Mouse (Mus musculus): ENCODE data around the gene Spg20. TPM values are rescaled to one million over a fixed set of nuclear protein-coding genes. Genes with fewer than 3 reads are reported as not detected.
A peak's percentile ranks its signal among the peaks of the same experiment; 100 is the strongest.

Gene Spg20
- polyA plus RNA-seq (2014; fragmentation: Nextera tagmentation; extraction: Ambion mirVana) = 47.3 and 50.6 TPM in 2 replicates

DNA sequence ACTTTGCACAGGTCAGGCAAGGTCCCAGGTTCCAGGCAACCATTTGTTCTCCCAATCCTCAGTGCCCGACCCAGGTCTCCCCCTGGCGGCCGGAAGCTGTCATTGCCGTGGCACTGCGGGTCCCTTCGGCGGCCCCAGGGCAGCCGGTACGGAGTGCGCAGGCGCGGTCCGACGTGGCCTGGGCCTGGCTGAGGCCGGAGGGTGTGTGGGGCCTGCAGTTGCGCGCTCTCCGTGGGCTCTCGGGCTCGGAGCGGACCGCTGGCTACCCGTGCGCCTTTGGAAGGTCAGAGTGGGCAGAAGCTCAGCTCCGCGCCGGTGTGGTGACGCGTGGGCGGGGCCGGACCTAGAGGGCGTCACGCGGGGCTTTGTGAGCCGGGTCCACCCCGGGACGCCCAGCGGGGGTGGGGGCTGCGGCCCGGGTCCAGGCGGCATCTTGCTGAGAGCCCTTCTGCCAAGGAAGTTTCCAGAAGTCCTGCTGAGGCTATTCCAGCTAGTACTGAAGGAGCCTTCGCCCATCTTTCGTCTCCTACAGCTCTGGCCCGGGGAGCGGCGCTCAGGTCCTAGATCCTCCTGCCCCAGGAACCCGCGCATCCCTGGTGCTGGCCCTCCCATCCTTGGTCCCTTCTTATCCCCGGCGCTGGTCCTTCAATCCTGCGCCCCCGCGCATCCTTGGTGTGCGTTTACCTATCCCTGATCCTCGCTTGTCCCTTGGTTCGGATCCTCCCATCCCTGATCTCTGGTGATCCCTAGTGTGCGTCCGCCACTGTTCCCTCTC, at the start of gene Spg20:
Gene Spg20 (plus strand): TSS at position 174 of the 775 bp plus-strand sequence.
- peak; percentile 84 for ATAC-seq (replicated peaks; ENCODE audit: insufficient number of reproducible peaks, low FRiP score, low TSS enrichment)
- Histone ChIP-seq H3K4me3 (ENCODE audit: low read depth, low read length) (peak within 1 kb of the TSS; percentile 82), H3K27me3 (ENCODE audit: control insufficient read depth, insufficient read depth, low read length) (no peaks in the 10 kb centered on the region), H3K9ac (ENCODE audit: low read depth, low read length) (peak within 1 kb of the TSS; percentile 97), H3K4me2 (peak within 1 kb of the TSS; percentile 70), H3K4me1 (ENCODE audit: control insufficient read depth, insufficient read depth, low read length) (peaks cover 14% of the 10 kb centered on the region), H3K27ac (ENCODE audit: low read depth, low read length) (peak within 1 kb of the TSS; percentile 86), H3K9me3 (replicated peaks; ENCODE audit: control insufficient read depth, low read length) (no peaks in the 10 kb centered on the region), H3K36me3 (ENCODE audit: control insufficient read depth, insufficient read depth, low read length) (peaks cover under 1% of the 10 kb centered on the region)
- WGBS (ENCODE audit: insufficient replicate concordance) = under 1% methylated on average over 58 of the region's 58 CpGs

DNA sequence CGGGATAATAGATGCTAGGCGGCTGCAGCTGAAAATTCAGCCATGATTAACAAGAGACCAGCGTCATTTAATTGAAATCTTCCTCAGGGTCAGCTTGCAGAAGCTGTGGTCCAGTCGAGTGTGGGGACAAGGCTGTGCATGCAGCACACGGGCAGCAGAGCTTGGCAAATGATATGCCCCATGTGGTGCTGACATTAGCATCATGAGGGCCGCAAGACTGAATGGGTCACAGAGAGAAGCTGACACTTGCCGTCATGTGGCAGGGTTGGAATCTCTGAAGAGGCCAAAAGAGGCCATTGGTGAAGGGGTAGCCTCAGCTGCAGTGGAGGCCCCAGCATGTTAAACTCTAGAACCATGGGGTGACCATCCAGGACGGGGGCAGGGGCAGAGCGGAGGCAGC, 49.3 kb upstream of the Spg20 start:
- H3K36me3 ChIP-seq (ENCODE audit: control insufficient read depth, insufficient read depth, low read length) = no peaks in the 10 kb centered on the region
- no peak overlapping the region for H3K27ac ChIP-seq (ENCODE audit: low read depth, low read length)
- no peak overlapping the region for H3K4me3 ChIP-seq (ENCODE audit: low read depth, low read length)
- H3K4me1 ChIP-seq (ENCODE audit: control insufficient read depth, insufficient read depth, low read length) = no peaks in the 10 kb centered on the region
- no peaks in the 10 kb centered on the region for H3K9me3 ChIP-seq (replicated peaks; ENCODE audit: control insufficient read depth, low read length)
- no peak overlapping the region for H3K4me2 ChIP-seq
- peaks cover 3% of the 10 kb centered on the region; the same call in 1 of the 2 replicates for H3K27me3 ChIP-seq (ENCODE audit: control insufficient read depth, insufficient read depth, low read length)
- no peak overlapping the region for H3K9ac ChIP-seq (ENCODE audit: low read depth, low read length)
- WGBS (ENCODE audit: insufficient replicate concordance) = 68% methylated on average over 9 of the region's 9 CpGs
- ATAC-seq (replicated peaks; ENCODE audit: insufficient number of reproducible peaks, low FRiP score, low TSS enrichment) = no peak

DNA sequence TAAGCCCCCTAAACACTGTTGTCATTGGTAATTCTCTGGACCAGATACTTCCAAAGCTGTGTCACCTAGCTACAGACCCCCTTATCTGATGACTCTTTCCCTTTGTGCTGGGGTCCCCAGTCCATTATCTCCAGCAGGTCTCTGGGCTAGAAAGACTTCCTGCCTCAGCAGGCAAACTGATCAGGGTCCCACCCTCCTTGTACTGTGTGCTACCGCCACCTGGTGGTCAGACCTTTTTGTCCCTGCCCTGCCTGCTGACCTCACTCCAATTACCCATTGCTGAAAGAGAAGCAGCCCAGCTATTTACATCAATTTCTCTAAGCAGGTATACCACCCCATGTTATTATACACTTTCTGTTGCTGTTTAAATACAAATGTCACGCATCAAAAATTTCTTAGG, 47.5 kb upstream of the Spg20 start:
- Histone ChIP-seq H3K9ac (ENCODE audit: low read depth, low read length) (no peak overlapping the region), H3K4me1 (ENCODE audit: control insufficient read depth, insufficient read depth, low read length) (no peaks in the 10 kb centered on the region), H3K27ac (ENCODE audit: low read depth, low read length) (no peak overlapping the region), H3K9me3 (replicated peaks; ENCODE audit: control insufficient read depth, low read length) (no peaks in the 10 kb centered on the region), H3K4me3 (ENCODE audit: low read depth, low read length) (no peak overlapping the region), H3K27me3 (ENCODE audit: control insufficient read depth, insufficient read depth, low read length) (peaks cover 3% of the 10 kb centered on the region; the same call in 1 of the 2 replicates), H3K4me2 (no peak overlapping the region), H3K36me3 (ENCODE audit: control insufficient read depth, insufficient read depth, low read length) (no peaks in the 10 kb centered on the region)
- no peak for ATAC-seq (replicated peaks; ENCODE audit: insufficient number of reproducible peaks, low FRiP score, low TSS enrichment)
- 5% methylated on average over 2 of the region's 2 CpGs for WGBS (ENCODE audit: insufficient replicate concordance)

DNA sequence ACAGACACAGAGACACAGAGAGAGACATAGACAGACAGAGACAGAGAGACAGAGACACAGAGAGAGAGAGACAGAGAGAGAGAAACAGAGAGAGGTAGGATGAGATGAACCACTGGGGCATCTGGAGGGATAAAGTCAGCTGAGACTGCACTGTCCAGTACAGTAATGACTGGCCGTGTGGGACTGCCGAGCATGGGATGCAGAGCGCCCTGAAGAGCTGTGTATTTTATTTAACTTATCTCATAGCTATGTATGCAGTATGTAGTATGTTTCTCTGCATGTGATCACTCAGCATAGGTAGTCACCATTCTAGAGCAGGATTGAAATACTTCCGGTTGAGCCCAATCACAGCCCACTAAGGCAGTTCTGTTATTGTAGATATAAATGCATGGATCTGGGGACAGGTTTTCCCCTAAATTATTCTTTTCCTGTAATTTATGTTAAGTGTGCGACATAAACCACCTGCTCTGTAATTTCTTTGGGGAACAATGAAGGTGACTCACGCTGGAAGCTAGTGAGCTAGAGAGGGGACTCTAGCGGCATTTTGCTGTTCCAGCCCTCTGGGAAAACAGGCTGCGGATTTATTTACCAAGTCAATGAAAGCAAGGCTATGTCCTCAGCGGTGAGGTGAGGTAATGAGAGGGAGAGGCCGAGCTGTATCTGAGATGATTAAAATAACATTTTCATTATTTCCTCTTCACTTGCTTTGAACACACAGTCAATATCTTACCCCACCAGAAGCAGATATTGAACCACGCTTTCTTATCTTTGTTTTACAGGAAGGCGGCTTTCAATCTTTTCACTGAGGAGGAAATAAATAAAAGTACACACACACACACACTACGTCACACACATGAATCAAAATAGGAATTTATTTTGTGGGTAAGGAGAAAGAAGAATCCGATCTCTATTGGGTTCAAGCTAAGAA, 45.9 kb upstream of the Spg20 start:
- Histone ChIP-seq H3K9ac (ENCODE audit: low read depth, low read length) (no peak overlapping the region), H3K9me3 (replicated peaks; ENCODE audit: control insufficient read depth, low read length) (no peaks in the 10 kb centered on the region), H3K4me3 (ENCODE audit: low read depth, low read length) (no peak overlapping the region), H3K27me3 (ENCODE audit: control insufficient read depth, insufficient read depth, low read length) (peaks cover 3% of the 10 kb centered on the region; the same call in 1 of the 2 replicates), H3K4me1 (ENCODE audit: control insufficient read depth, insufficient read depth, low read length) (no peaks in the 10 kb centered on the region), H3K27ac (ENCODE audit: low read depth, low read length) (no peak overlapping the region), H3K4me2 (no peak overlapping the region), H3K36me3 (ENCODE audit: control insufficient read depth, insufficient read depth, low read length) (no peaks in the 10 kb centered on the region)
- WGBS (ENCODE audit: insufficient replicate concordance) = 58% methylated on average over 14 of the region's 14 CpGs
- no peak for ATAC-seq (replicated peaks; ENCODE audit: insufficient number of reproducible peaks, low FRiP score, low TSS enrichment)

DNA sequence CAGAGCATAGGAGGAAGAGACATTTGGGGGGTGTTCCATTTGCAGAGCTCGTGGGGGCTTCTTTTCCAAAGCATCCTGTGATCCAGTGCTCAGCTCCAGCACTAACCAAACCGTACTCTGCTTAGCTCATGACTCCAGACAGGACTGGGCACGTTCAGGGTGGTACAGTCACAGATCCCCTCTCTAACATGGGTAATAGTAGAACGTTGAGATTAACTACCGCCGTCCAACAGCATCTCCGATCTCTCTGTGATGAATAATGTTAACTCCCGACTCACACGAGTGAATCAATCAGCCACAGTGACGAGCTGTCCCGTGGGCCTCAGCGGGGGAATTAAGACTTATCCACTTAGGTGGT, 45.3 kb upstream of the Spg20 start:
- Histone ChIP-seq H3K4me2 (no peak overlapping the region), H3K4me1 (ENCODE audit: control insufficient read depth, insufficient read depth, low read length) (no peaks in the 10 kb centered on the region), H3K27ac (ENCODE audit: low read depth, low read length) (no peak overlapping the region), H3K9ac (ENCODE audit: low read depth, low read length) (no peak overlapping the region), H3K36me3 (ENCODE audit: control insufficient read depth, insufficient read depth, low read length) (no peaks in the 10 kb centered on the region), H3K4me3 (ENCODE audit: low read depth, low read length) (no peak overlapping the region), H3K9me3 (replicated peaks; ENCODE audit: control insufficient read depth, low read length) (no peaks in the 10 kb centered on the region), H3K27me3 (ENCODE audit: control insufficient read depth, insufficient read depth, low read length) (peaks cover 3% of the 10 kb centered on the region; the same call in 1 of the 2 replicates)
- WGBS (ENCODE audit: insufficient replicate concordance) = 67% methylated on average over 12 of the region's 12 CpGs
- no peak for ATAC-seq (replicated peaks; ENCODE audit: insufficient number of reproducible peaks, low FRiP score, low TSS enrichment)

DNA sequence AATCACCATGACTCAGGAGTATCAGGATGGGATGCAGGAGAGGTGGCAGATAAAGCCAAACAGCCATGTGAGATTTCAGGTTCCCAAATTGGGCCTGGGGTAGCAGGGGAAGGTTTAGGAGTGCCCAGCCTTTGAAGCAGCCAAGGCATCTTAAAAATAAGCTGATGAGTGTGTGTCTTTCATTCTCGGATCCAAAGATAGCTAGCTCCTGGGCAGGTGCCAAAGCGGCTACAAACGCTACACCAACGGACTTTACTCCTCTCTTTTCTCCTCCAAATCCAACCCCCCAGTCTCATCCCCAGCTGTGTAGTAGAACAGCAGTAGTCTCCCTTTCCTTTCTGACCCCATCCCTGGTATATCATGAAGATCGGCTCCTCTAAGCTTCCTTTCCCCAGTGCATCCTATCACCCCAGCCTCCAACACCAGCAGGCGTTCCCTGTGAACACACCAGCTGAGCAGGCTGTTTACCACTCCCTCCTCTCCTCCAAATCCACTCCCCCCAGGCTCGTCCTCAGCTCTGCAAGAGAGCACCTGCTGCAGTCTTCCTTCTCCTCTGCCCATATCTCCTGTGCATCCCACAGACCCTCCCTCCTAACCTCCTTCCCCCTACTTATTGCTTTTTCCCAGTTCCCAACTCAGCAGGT, 44.0 kb upstream of the Spg20 start:
- no peak overlapping the region for H3K4me2 ChIP-seq
- ATAC-seq (replicated peaks; ENCODE audit: insufficient number of reproducible peaks, low FRiP score, low TSS enrichment) = no peak
- no peaks in the 10 kb centered on the region for H3K4me1 ChIP-seq (ENCODE audit: control insufficient read depth, insufficient read depth, low read length)
- H3K9ac ChIP-seq (ENCODE audit: low read depth, low read length) = no peak overlapping the region
- 25% methylated on average over 7 of the region's 7 CpGs for WGBS (ENCODE audit: insufficient replicate concordance)
- H3K4me3 ChIP-seq (ENCODE audit: low read depth, low read length) = no peak overlapping the region
- H3K36me3 ChIP-seq (ENCODE audit: control insufficient read depth, insufficient read depth, low read length) = no peaks in the 10 kb centered on the region
- H3K9me3 ChIP-seq (replicated peaks; ENCODE audit: control insufficient read depth, low read length) = no peaks in the 10 kb centered on the region
- peaks cover 3% of the 10 kb centered on the region; the same call in 1 of the 2 replicates for H3K27me3 ChIP-seq (ENCODE audit: control insufficient read depth, insufficient read depth, low read length)
- H3K27ac ChIP-seq (ENCODE audit: low read depth, low read length) = no peak overlapping the region

DNA sequence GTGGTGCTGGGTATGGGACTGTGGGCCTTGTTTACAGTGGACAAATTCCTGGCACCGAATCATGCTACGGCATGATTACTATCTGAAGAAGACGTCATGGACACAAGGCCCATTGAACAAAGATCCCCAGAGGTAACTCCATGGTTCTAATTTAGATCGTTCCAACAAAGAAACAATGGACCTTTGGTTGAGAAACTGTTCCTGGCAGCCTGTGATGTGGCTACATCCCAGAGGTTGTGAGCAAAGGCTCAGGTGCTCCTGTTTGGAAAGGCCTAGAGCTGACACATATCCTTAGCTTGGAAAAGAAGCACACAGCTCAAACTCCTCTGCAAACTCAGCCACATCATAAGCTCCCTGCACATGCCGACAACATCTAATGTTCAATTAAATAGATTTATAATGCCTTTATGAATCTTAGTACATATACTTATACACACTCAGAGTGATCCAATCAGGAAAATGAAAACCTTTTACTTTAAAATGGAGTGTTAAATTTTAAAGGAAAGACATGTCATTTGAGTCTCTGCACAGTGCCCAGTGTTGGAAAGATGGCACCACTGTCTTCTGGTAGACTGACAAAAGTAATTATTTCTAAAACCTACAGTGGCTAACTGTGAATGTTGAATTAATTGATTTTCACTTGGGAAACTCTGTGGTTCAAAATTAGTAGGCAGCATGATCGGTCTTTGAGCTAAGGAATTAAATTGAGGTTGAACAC, 37.2 kb upstream of the Spg20 start:
- Histone ChIP-seq H3K9me3 (replicated peaks; ENCODE audit: control insufficient read depth, low read length) (no peaks in the 10 kb centered on the region), H3K27me3 (ENCODE audit: control insufficient read depth, insufficient read depth, low read length) (no peaks in the 10 kb centered on the region), H3K27ac (ENCODE audit: low read depth, low read length) (no peak overlapping the region), H3K9ac (ENCODE audit: low read depth, low read length) (no peak overlapping the region), H3K4me2 (no peak overlapping the region), H3K4me1 (ENCODE audit: control insufficient read depth, insufficient read depth, low read length) (no peaks in the 10 kb centered on the region), H3K4me3 (ENCODE audit: low read depth, low read length) (no peak overlapping the region), H3K36me3 (ENCODE audit: control insufficient read depth, insufficient read depth, low read length) (no peaks in the 10 kb centered on the region)
- no peak for ATAC-seq (replicated peaks; ENCODE audit: insufficient number of reproducible peaks, low FRiP score, low TSS enrichment)
- 81% methylated on average over 6 of the region's 6 CpGs for WGBS (ENCODE audit: insufficient replicate concordance)

DNA sequence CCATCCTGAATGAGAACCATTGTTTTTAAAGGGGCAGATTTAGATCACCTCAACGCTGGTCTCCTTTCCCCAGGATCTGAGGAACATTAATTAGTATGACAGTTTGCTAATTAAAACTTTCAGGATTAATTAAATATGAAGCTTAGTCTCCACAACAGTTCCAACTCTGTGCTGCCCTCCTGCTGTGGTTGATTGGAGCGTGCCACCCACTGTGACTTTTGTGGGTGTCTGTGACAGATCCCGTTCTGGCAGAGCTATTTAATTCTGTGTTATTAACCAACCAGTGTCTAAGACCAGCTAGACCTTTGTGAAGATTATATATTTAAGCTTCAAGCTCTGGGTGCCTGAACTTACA, 36.6 kb upstream of the Spg20 start:
- no peak for ATAC-seq (replicated peaks; ENCODE audit: insufficient number of reproducible peaks, low FRiP score, low TSS enrichment)
- 61% methylated on average over 3 of the region's 3 CpGs for WGBS (ENCODE audit: insufficient replicate concordance)
- Histone ChIP-seq H3K4me3 (ENCODE audit: low read depth, low read length) (no peak overlapping the region), H3K27ac (ENCODE audit: low read depth, low read length) (no peak overlapping the region), H3K4me2 (no peak overlapping the region), H3K9ac (ENCODE audit: low read depth, low read length) (no peak overlapping the region), H3K36me3 (ENCODE audit: control insufficient read depth, insufficient read depth, low read length) (no peaks in the 10 kb centered on the region), H3K4me1 (ENCODE audit: control insufficient read depth, insufficient read depth, low read length) (no peaks in the 10 kb centered on the region), H3K27me3 (ENCODE audit: control insufficient read depth, insufficient read depth, low read length) (no peaks in the 10 kb centered on the region), H3K9me3 (replicated peaks; ENCODE audit: control insufficient read depth, low read length) (no peaks in the 10 kb centered on the region)
